Mouse (Mus musculus): ENCODE measurements at regions not wholly inside any gene's neighbourhood (a gene's known extent, or its start where the extent isn't known, plus 50 kb on each side); places are given as distances from the start of the nearest gene placed in this dataset.

- in situ Hi-C loops (cut with MboI; ENCODE audit: low pct_unique_long_range_greater_than_20kb in 1 of 2, low sequenced_read_pairs in 2 of 2, unreplicated experiment in 1 of 2), result no loop called here
Observed at GRCm38 (mm10) chr9:47054595-47054994, 56.1 kb downstream of the Gm4791 start.

GRCm38 (mm10) chr9:47055558-47055957 lies 57.0 kb downstream of the Gm4791 start:
- in situ Hi-C loops (cut with MboI; ENCODE audit: low pct_unique_long_range_greater_than_20kb in 1 of 2, low sequenced_read_pairs in 2 of 2, unreplicated experiment in 1 of 2), result no loop called here

- in situ Hi-C loops (cut with MboI; ENCODE audit: low pct_unique_long_range_greater_than_20kb in 1 of 2, low sequenced_read_pairs in 2 of 2, unreplicated experiment in 1 of 2), result no loop called here
Observed at GRCm38 (mm10) chr9:47059339-47060005, 60.9 kb downstream of the Gm4791 start.

GRCm38 (mm10) chr9:47060757-47061156 lies 62.2 kb downstream of the Gm4791 start:
- in situ Hi-C loops (cut with MboI; ENCODE audit: low pct_unique_long_range_greater_than_20kb in 1 of 2, low sequenced_read_pairs in 2 of 2, unreplicated experiment in 1 of 2), result no loop called here

- in situ Hi-C loops (cut with MboI; ENCODE audit: low pct_unique_long_range_greater_than_20kb in 1 of 2, low sequenced_read_pairs in 2 of 2, unreplicated experiment in 1 of 2), result no loop called here
Observed at GRCm38 (mm10) chr9:47062516-47062915, 64.0 kb downstream of the Gm4791 start.

- in situ Hi-C loops (cut with MboI; ENCODE audit: low pct_unique_long_range_greater_than_20kb in 1 of 2, low sequenced_read_pairs in 2 of 2, unreplicated experiment in 1 of 2), result no loop called here
Observed at GRCm38 (mm10) chr9:47063751-47064150, 65.2 kb downstream of the Gm4791 start.

GRCm38 (mm10) chr9:47064463-47065032 lies 66.0 kb downstream of the Gm4791 start:
- in situ Hi-C loops (cut with MboI; ENCODE audit: low pct_unique_long_range_greater_than_20kb in 1 of 2, low sequenced_read_pairs in 2 of 2, unreplicated experiment in 1 of 2), result no loop called here

- in situ Hi-C loops (cut with MboI; ENCODE audit: low pct_unique_long_range_greater_than_20kb in 1 of 2, low sequenced_read_pairs in 2 of 2, unreplicated experiment in 1 of 2), result no loop called here
Observed at GRCm38 (mm10) chr9:47069436-47069835, 70.9 kb downstream of the Gm4791 start.

- in situ Hi-C loops (cut with MboI; ENCODE audit: low pct_unique_long_range_greater_than_20kb in 1 of 2, low sequenced_read_pairs in 2 of 2, unreplicated experiment in 1 of 2), result no loop called here
Observed at GRCm38 (mm10) chr9:47070958-47071357, 72.4 kb downstream of the Gm4791 start.

GRCm38 (mm10) chr9:47076946-47077345 lies 78.4 kb downstream of the Gm4791 start:
- in situ Hi-C loops (cut with MboI; ENCODE audit: low pct_unique_long_range_greater_than_20kb in 1 of 2, low sequenced_read_pairs in 2 of 2, unreplicated experiment in 1 of 2), result no loop called here

- in situ Hi-C loops (cut with MboI; ENCODE audit: low pct_unique_long_range_greater_than_20kb in 1 of 2, low sequenced_read_pairs in 2 of 2, unreplicated experiment in 1 of 2), result no loop called here
Observed at GRCm38 (mm10) chr9:47077416-47077815, 78.9 kb downstream of the Gm4791 start.

GRCm38 (mm10) chr9:47077945-47078344 lies 79.4 kb downstream of the Gm4791 start:
- in situ Hi-C loops (cut with MboI; ENCODE audit: low pct_unique_long_range_greater_than_20kb in 1 of 2, low sequenced_read_pairs in 2 of 2, unreplicated experiment in 1 of 2), result no loop called here

GRCm38 (mm10) chr9:47081407-47081806 lies 82.9 kb downstream of the Gm4791 start:
- in situ Hi-C loops (cut with MboI; ENCODE audit: low pct_unique_long_range_greater_than_20kb in 1 of 2, low sequenced_read_pairs in 2 of 2, unreplicated experiment in 1 of 2), result no loop called here

GRCm38 (mm10) chr9:47091796-47092195 lies 93.3 kb downstream of the Gm4791 start:
- in situ Hi-C loops (cut with MboI; ENCODE audit: low pct_unique_long_range_greater_than_20kb in 1 of 2, low sequenced_read_pairs in 2 of 2, unreplicated experiment in 1 of 2), result no loop called here

GRCm38 (mm10) chr9:47095656-47096055 lies 97.1 kb downstream of the Gm4791 start:
- in situ Hi-C loops (cut with MboI; ENCODE audit: low pct_unique_long_range_greater_than_20kb in 1 of 2, low sequenced_read_pairs in 2 of 2, unreplicated experiment in 1 of 2), result no loop called here

- in situ Hi-C loops (cut with MboI; ENCODE audit: low pct_unique_long_range_greater_than_20kb in 1 of 2, low sequenced_read_pairs in 2 of 2, unreplicated experiment in 1 of 2), result no loop called here
Observed at GRCm38 (mm10) chr9:47103316-47103715, 104.8 kb downstream of the Gm4791 start.

GRCm38 (mm10) chr9:47103966-47104365 lies 105.4 kb downstream of the Gm4791 start:
- in situ Hi-C loops (cut with MboI; ENCODE audit: low pct_unique_long_range_greater_than_20kb in 1 of 2, low sequenced_read_pairs in 2 of 2, unreplicated experiment in 1 of 2), result no loop called here

- in situ Hi-C loops (cut with MboI; ENCODE audit: low pct_unique_long_range_greater_than_20kb in 1 of 2, low sequenced_read_pairs in 2 of 2, unreplicated experiment in 1 of 2), result no loop called here
Observed at GRCm38 (mm10) chr9:47108096-47108495, 109.6 kb downstream of the Gm4791 start.

GRCm38 (mm10) chr9:47119253-47119652 lies 120.7 kb downstream of the Gm4791 start:
- in situ Hi-C loops (cut with MboI; ENCODE audit: low pct_unique_long_range_greater_than_20kb in 1 of 2, low sequenced_read_pairs in 2 of 2, unreplicated experiment in 1 of 2), result no loop called here

- in situ Hi-C loops (cut with MboI; ENCODE audit: low pct_unique_long_range_greater_than_20kb in 1 of 2, low sequenced_read_pairs in 2 of 2, unreplicated experiment in 1 of 2), result no loop called here
Observed at GRCm38 (mm10) chr9:47123113-47123512, 124.6 kb downstream of the Gm4791 start.
